Mouse (Mus musculus) hindbrain, embryonic 10.5 days (tissue): ENCODE results near the gene Spx. TPM values are rescaled to one million over a fixed set of nuclear protein-coding genes. Genes with fewer than 3 reads are reported as not detected.

ENCODE experiments used
- DNase-seq: peaks from one replicate; pipeline ENCODE4 v3.0.0-alpha.2; 2017; ENCODE audit warnings: low spot score
- H3K27ac ChIP-seq: fragments of 300-500 bp; sonication (generic); 2 replicates; pipeline ENCODE4 v1.5.1; 2016; ENCODE audit warnings: mild to moderate bottlenecking, moderate library complexity
- H3K27me3 ChIP-seq: fragments of 300-500 bp; sonication (generic); 2 replicates; pipeline ENCODE4 v1.6.1; 2016; ENCODE audit warnings: mild to moderate bottlenecking; ENCODE audit not compliant: poor library complexity, insufficient read depth, severe bottlenecking
- H3K36me3 ChIP-seq: fragments of 300-500 bp; sonication (generic); 2 replicates; pipeline ENCODE4 v1.6.1; 2016; ENCODE audit warnings: mild to moderate bottlenecking, moderate library complexity
- H3K4me1 ChIP-seq: fragments of 300-500 bp; sonication (generic); replicated peaks from 2 replicates; pipeline ENCODE4 v1.6.1; 2016; ENCODE audit warnings: mild to moderate bottlenecking
- H3K4me3 ChIP-seq: fragments of 300-500 bp; sonication (generic); 2 replicates; pipeline ENCODE4 v1.5.1; 2016; ENCODE audit warnings: mild to moderate bottlenecking, moderate library complexity
- H3K9me3 ChIP-seq: fragments of 300-500 bp; sonication (generic); 2 replicates; pipeline ENCODE4 v1.6.1; 2016; ENCODE audit warnings: mild to moderate bottlenecking, moderate library complexity
- WGBS: fragments of 180-500 bp; shearing (Covaris S2); methylation state at CpG from one replicate; pipeline ENCODE4 v1.1.7; 2016; 5-methylcytosine and 5-hydroxymethylcytosine counted together
- polyA plus RNA-seq: library from polyadenylated mRNA; unstranded; fragments of >200 nt; fragmentation: Nextera tagmentation; extraction: Ambion mirVana; gene quantifications from 2 replicates; pipeline ENCODE4 v1.2.1, GENCODE M21; 2016

Gene Spx
- polyA plus RNA-seq, 1 experiment from 2014 or later, result 2.8 TPM

GRCm38 (mm10) chr6:142387755-142388271 lies 25.4 kb upstream of the Spx start:
- H3K4me3 ChIP-seq, result peak overlapping the region; percentile 99
- peaks cover 5% of the 10 kb centered on the region for H3K36me3 ChIP-seq
- no peaks in the 10 kb centered on the region for H3K9me3 ChIP-seq
- peak overlapping the region; percentile 91 for H3K27ac ChIP-seq
- H3K4me1 ChIP-seq, result peaks cover 23% of the 10 kb centered on the region
- WGBS, result 25% methylated on average over 8 of the region's 8 CpGs
- no peaks in the 10 kb centered on the region for H3K27me3 ChIP-seq
- no peak for DNase-seq

- H3K4me3 ChIP-seq, result no peak overlapping the region
- peaks cover 18% of the 10 kb centered on the region for H3K36me3 ChIP-seq
- H3K27ac ChIP-seq, result no peak overlapping the region
- peaks cover 23% of the 10 kb centered on the region for H3K4me1 ChIP-seq
- H3K9me3 ChIP-seq, result no peaks in the 10 kb centered on the region
- DNase-seq, result no peak
- H3K27me3 ChIP-seq, result no peaks in the 10 kb centered on the region
- 86% methylated on average over 2 of the region's 2 CpGs for WGBS
These were observed 24.1 kb upstream of the Spx start for GRCm38 (mm10) chr6:142389101-142389500.

- H3K27me3 ChIP-seq, result no peaks in the 10 kb centered on the region
- peaks cover 16% of the 10 kb centered on the region for H3K4me1 ChIP-seq
- WGBS, result 94% methylated on average over 5 of the region's 5 CpGs
- H3K36me3 ChIP-seq, result peaks cover 44% of the 10 kb centered on the region
- no peak overlapping the region for H3K4me3 ChIP-seq
- H3K9me3 ChIP-seq, result no peaks in the 10 kb centered on the region
- H3K27ac ChIP-seq, result no peak overlapping the region
- DNase-seq, result no peak
These were observed 20.9 kb upstream of the Spx start for GRCm38 (mm10) chr6:142392312-142392711.

- H3K4me3 ChIP-seq, result no peak overlapping the region
- H3K27ac ChIP-seq, result no peak overlapping the region
These were observed 18.6 kb upstream of the Spx start for GRCm38 (mm10) chr6:142394669-142395068.

GRCm38 (mm10) chr6:142395756-142396155 lies 17.5 kb upstream of the Spx start:
- Histone ChIP-seq H3K27me3 (no peaks in the 10 kb centered on the region), H3K9me3 (no peaks in the 10 kb centered on the region), H3K36me3 (peaks cover 50% of the 10 kb centered on the region), H3K4me3 (no peak overlapping the region), H3K27ac (no peak overlapping the region), H3K4me1 (no peaks in the 10 kb centered on the region)
- WGBS, result 96% methylated on average over 6 of the region's 6 CpGs
- no peak for DNase-seq

More at GRCm38 (mm10) chr6:142394669-142395068, 18.6 kb upstream of the Spx start:
- no peaks in the 10 kb centered on the region for H3K27me3 ChIP-seq
- DNase-seq, result no peak
- H3K9me3 ChIP-seq, result no peaks in the 10 kb centered on the region
- H3K4me1 ChIP-seq, result no peaks in the 10 kb centered on the region
- H3K36me3 ChIP-seq, result peaks cover 44% of the 10 kb centered on the region
- WGBS, result 96% methylated on average over 5 of the region's 5 CpGs

GRCm38 (mm10) chr6:142411140-142411539 lies 2.1 kb upstream of the Spx start:
- no peaks in the 10 kb centered on the region for H3K36me3 ChIP-seq
- no peak for DNase-seq
- peaks cover 40% of the 10 kb centered on the region for H3K27me3 ChIP-seq
- no peaks in the 10 kb centered on the region for H3K9me3 ChIP-seq
- H3K4me3 ChIP-seq, result no peak overlapping the region
- peaks cover 16% of the 10 kb centered on the region for H3K4me1 ChIP-seq
- 25% methylated on average over 1 of the region's 1 CpGs for WGBS
- no peak overlapping the region for H3K27ac ChIP-seq

- Histone ChIP-seq H3K36me3 (no peaks in the 10 kb centered on the region), H3K9me3 (no peaks in the 10 kb centered on the region), H3K27ac (no peak overlapping the region), H3K4me3 (0 out of 2 replicates have a peak overlapping the region, but pooled peaks have one; percentile 53), H3K27me3 (peaks cover 40% of the 10 kb centered on the region), H3K4me1 (peaks cover 16% of the 10 kb centered on the region)
- DNase-seq, result peak; percentile 12
- 7% methylated on average over 12 of the region's 12 CpGs for WGBS
These were observed 604 bp downstream of the Spx start for GRCm38 (mm10) chr6:142413845-142414244.

- Histone ChIP-seq H3K4me1 (peaks cover 16% of the 10 kb centered on the region), H3K27ac (peak overlapping the region; percentile 53), H3K9me3 (no peaks in the 10 kb centered on the region), H3K27me3 (peaks cover 40% of the 10 kb centered on the region), H3K4me3 (peak overlapping the region; percentile 53), H3K36me3 (no peaks in the 10 kb centered on the region)
- peak; percentile 32 for DNase-seq
- WGBS, result 3% methylated on average over 24 of the region's 24 CpGs
These were observed 1.4 kb downstream of the Spx start for GRCm38 (mm10) chr6:142414597-142414996.

- no peaks in the 10 kb centered on the region for H3K9me3 ChIP-seq
- H3K27me3 ChIP-seq, result no peaks in the 10 kb centered on the region
- 81% methylated on average over 7 of the region's 7 CpGs for WGBS
- H3K27ac ChIP-seq, result no peak overlapping the region
- H3K36me3 ChIP-seq, result no peaks in the 10 kb centered on the region
- no peak overlapping the region for H3K4me3 ChIP-seq
- DNase-seq, result no peak
- no peaks in the 10 kb centered on the region for H3K4me1 ChIP-seq
These were observed 11.7 kb downstream of the Spx start for GRCm38 (mm10) chr6:142424976-142425375.

GRCm38 (mm10) chr6:142429072-142429471 lies 15.8 kb downstream of the Spx start:
- Histone ChIP-seq H3K4me1 (no peaks in the 10 kb centered on the region), H3K9me3 (no peaks in the 10 kb centered on the region), H3K4me3 (no peak overlapping the region), H3K36me3 (no peaks in the 10 kb centered on the region), H3K27ac (no peak overlapping the region), H3K27me3 (no peaks in the 10 kb centered on the region)
- DNase-seq, result no peak

GRCm38 (mm10) chr6:142451381-142451780 lies 38.1 kb downstream of the Spx start:
- DNase-seq, result no peak
- no peaks in the 10 kb centered on the region for H3K27me3 ChIP-seq
- WGBS, result 86% methylated on average over 12 of the region's 12 CpGs
- no peaks in the 10 kb centered on the region for H3K4me1 ChIP-seq
- no peaks in the 10 kb centered on the region for H3K9me3 ChIP-seq
- H3K27ac ChIP-seq, result no peak overlapping the region
- no peak overlapping the region for H3K4me3 ChIP-seq
- no peaks in the 10 kb centered on the region for H3K36me3 ChIP-seq

GRCm38 (mm10) chr6:142453311-142453710 lies 40.1 kb downstream of the Spx start:
- no peaks in the 10 kb centered on the region for H3K9me3 ChIP-seq
- no peaks in the 10 kb centered on the region for H3K36me3 ChIP-seq
- no peaks in the 10 kb centered on the region for H3K27me3 ChIP-seq
- peaks cover 6% of the 10 kb centered on the region; the same call in 1 of the 2 replicates for H3K4me1 ChIP-seq
- DNase-seq, result no peak
- WGBS, result 83% methylated on average over 2 of the region's 2 CpGs
- no peak overlapping the region for H3K4me3 ChIP-seq
- H3K27ac ChIP-seq, result no peak overlapping the region

GRCm38 (mm10) chr6:142455314-142455996 lies 42.2 kb downstream of the Spx start:
- no peaks in the 10 kb centered on the region for H3K9me3 ChIP-seq
- DNase-seq, result no peak
- H3K4me3 ChIP-seq, result no peak overlapping the region
- no peaks in the 10 kb centered on the region for H3K27me3 ChIP-seq
- peaks cover 13% of the 10 kb centered on the region; the same call in 1 of the 2 replicates for H3K4me1 ChIP-seq
- WGBS, result 71% methylated on average over 7 of the region's 7 CpGs
- H3K27ac ChIP-seq, result no peak overlapping the region
- no peaks in the 10 kb centered on the region for H3K36me3 ChIP-seq
